Mouse (Mus musculus): ENCODE data around the gene Clcn1. TPM values are rescaled to one million over a fixed set of nuclear protein-coding genes. Genes with fewer than 3 reads are reported as not detected.

Clcn1 gene
- total and polyA plus RNA-seq, 2 experiments from 2014 or later, result 0.95 to 2.0 TPM

DNA sequence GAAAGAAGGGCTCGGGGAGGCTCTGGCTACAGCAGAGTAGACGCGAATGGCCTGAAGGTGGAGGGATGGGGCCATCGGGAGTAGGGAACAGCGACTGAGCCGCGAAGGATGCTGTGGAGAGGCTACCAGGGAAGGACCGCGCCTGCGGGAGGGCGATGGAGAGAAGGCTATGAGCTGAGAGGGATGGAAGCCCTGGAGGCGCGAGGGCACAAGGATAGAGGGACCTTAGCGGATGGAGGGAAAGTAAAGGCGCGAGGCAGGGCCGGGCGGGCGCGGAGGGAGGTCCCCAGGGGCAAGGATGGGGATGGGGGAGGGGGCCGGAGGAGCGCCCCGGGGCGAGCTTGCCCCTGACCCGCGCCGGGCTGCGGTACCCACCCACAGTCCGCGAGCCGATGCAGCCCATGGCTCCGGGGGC lies 37.6 kb downstream of the Clcn1 start:
- peak; percentile 42 for DNase-seq (ENCODE audit: low spot score)
- peak; percentile 73 for ATAC-seq

DNA sequence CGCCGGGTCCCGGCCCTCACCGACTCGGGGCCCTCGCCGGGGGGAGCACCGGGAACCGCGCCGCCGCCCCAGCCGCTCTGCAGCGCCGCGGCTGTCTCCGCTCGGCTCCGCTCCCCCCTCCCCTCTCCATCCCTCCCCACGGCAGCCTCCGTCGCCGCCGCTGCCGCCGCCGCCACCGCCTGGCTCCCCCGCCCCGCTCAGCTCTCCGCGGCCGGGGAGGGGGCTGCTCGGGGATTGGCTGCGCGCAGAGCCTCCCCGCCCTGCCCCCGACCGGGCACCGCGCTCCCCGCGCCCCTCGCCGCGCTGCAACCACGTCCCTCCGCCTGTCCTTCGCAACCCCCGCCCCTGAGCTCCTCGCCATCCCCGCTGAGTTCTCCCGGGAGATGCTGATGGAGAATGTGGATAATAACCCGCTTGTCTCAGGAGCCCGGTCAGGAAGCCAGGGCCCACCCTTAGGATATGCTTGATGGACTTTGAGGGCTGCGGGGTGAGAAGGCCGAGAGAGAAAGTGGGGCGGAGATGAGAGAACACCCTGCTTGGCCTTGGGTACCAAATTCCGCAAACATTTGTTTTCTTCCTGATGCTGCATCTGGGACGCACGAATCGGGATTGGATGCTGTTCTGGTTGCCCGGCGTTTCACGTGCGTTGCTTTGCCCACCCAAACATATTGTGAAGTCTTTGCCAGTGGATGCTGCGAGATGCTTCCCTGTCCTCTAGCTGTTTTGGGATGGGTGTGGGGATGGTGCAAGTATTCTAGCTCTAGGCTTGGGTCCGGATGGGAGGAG lies 38.2 kb downstream of the Clcn1 start, which contains the start of gene Fam131b:
Gene Fam131b, minus strand, starts transcription at position 162 of the 786 bp plus-strand sequence.
- H3K27ac ChIP-seq, result peak within 1 kb of the TSS; percentile 78
- peaks cover 7% of the 10 kb centered on the region; the same call in 1 of the 2 replicates for H3K36me3 ChIP-seq (ENCODE audit: insufficient read depth, low read length)
- H3K9ac ChIP-seq (replicated peaks; ENCODE audit: low read length), result peak within 1 kb of the TSS; percentile 82
- peak within 1 kb of the TSS; percentile 85 for H3K4me2 ChIP-seq (ENCODE audit: low read depth, low read length)
- no peak for TF ChIP-seq CTCF (IDR thresholded peaks at IDR 0.05; ENCODE audit: low read depth)
- H3K4me1 ChIP-seq (ENCODE audit: insufficient read depth, low read length), result no peaks in the 10 kb centered on the region
- peak; percentile 86 for ATAC-seq
- DNase-seq (ENCODE audit: low spot score), result peak; percentile 83
- H3K4me3 ChIP-seq (ENCODE audit: low read length), result peak within 1 kb of the TSS; percentile 72
- H3K27me3 ChIP-seq (ENCODE audit: insufficient read depth, low read length), result no peaks in the 10 kb centered on the region
- WGBS, result under 1% methylated on average over 30 of the region's 68 CpGs
- H3K9me3 ChIP-seq (ENCODE audit: low read length), result no peaks in the 10 kb centered on the region

More for the DNA sequence above, 37.6 kb downstream of the Clcn1 start:
- 0% methylated on average over 16 of the region's 32 CpGs for WGBS
- peaks cover 8% of the 10 kb centered on the region; the same call in 1 of the 2 replicates for H3K36me3 ChIP-seq (ENCODE audit: insufficient read depth, low read length)
- H3K9me3 ChIP-seq (ENCODE audit: low read length), result no peaks in the 10 kb centered on the region
- no peaks in the 10 kb centered on the region for H3K4me1 ChIP-seq (ENCODE audit: insufficient read depth, low read length)
- H3K9ac ChIP-seq (replicated peaks; ENCODE audit: low read length), result peak overlapping the region; percentile 82
- no peaks in the 10 kb centered on the region for H3K27me3 ChIP-seq (ENCODE audit: insufficient read depth, low read length)
- peak overlapping the region; percentile 72 for H3K4me3 ChIP-seq (ENCODE audit: low read length)
- peak overlapping the region; percentile 78 for H3K27ac ChIP-seq
- H3K4me2 ChIP-seq (ENCODE audit: low read depth, low read length), result peak overlapping the region; percentile 85
- TF ChIP-seq CTCF (IDR thresholded peaks at IDR 0.05; ENCODE audit: low read depth), result 0 out of 2 replicates have a peak, but pooled peaks have one; percentile 15

- 2% methylated on average over 7 of the region's 7 CpGs for WGBS
- ATAC-seq, result peak; percentile 25
- DNase-seq (ENCODE audit: low spot score), result peak; percentile 77
- H3K4me2 ChIP-seq (ENCODE audit: low read depth, low read length), result peak overlapping the region; percentile 85
- peak overlapping the region; percentile 78; the same call in 1 of the 2 replicates for H3K27ac ChIP-seq
- no peaks in the 10 kb centered on the region for H3K4me1 ChIP-seq (ENCODE audit: insufficient read depth, low read length)
- H3K27me3 ChIP-seq (ENCODE audit: insufficient read depth, low read length), result no peaks in the 10 kb centered on the region
- no peaks in the 10 kb centered on the region for H3K9me3 ChIP-seq (ENCODE audit: low read length)
- 0 out of 2 replicates have a peak, but pooled peaks cover 2% of the 10 kb centered on the region for H3K36me3 ChIP-seq (ENCODE audit: insufficient read depth, low read length)
- H3K9ac ChIP-seq (replicated peaks; ENCODE audit: low read length), result peak overlapping the region; percentile 82; the same call in 1 of the 2 replicates
- H3K4me3 ChIP-seq (ENCODE audit: low read length), result peak overlapping the region; percentile 72
- peak; percentile 83 for TF ChIP-seq CTCF (IDR thresholded peaks at IDR 0.05; ENCODE audit: low read depth)
These were observed 38.8 kb downstream of the Clcn1 start for GRCm38 (mm10) chr6:42325268-42325609.

- no peak overlapping the region for H3K27ac ChIP-seq
- H3K36me3 ChIP-seq (ENCODE audit: insufficient read depth, low read length), result no peaks in the 10 kb centered on the region
- H3K9me3 ChIP-seq (ENCODE audit: low read length), result no peaks in the 10 kb centered on the region
- H3K4me1 ChIP-seq (ENCODE audit: insufficient read depth, low read length), result no peaks in the 10 kb centered on the region
- H3K4me3 ChIP-seq (ENCODE audit: low read length), result no peak overlapping the region
- no peak for ATAC-seq
- H3K27me3 ChIP-seq (ENCODE audit: insufficient read depth, low read length), result no peaks in the 10 kb centered on the region
- no peak overlapping the region for H3K9ac ChIP-seq (replicated peaks; ENCODE audit: low read length)
- 92% methylated on average over 3 of the region's 3 CpGs for WGBS
- no peak for TF ChIP-seq CTCF (IDR thresholded peaks at IDR 0.05; ENCODE audit: low read depth)
- no peak for DNase-seq (ENCODE audit: low spot score)
- no peak overlapping the region for H3K4me2 ChIP-seq (ENCODE audit: low read depth, low read length)
These were observed 40.0 kb downstream of the Clcn1 start for GRCm38 (mm10) chr6:42326509-42326908.

- WGBS, result 85% methylated on average over 3 of the region's 3 CpGs
- H3K4me3 ChIP-seq (ENCODE audit: low read length), result no peak overlapping the region
- no peaks in the 10 kb centered on the region for H3K4me1 ChIP-seq (ENCODE audit: insufficient read depth, low read length)
- H3K36me3 ChIP-seq (ENCODE audit: insufficient read depth, low read length), result no peaks in the 10 kb centered on the region
- no peak for TF ChIP-seq CTCF (IDR thresholded peaks at IDR 0.05; ENCODE audit: low read depth)
- H3K27me3 ChIP-seq (ENCODE audit: insufficient read depth, low read length), result no peaks in the 10 kb centered on the region
- DNase-seq (ENCODE audit: low spot score) (no peak), ATAC-seq (no peak)
- no peaks in the 10 kb centered on the region for H3K9me3 ChIP-seq (ENCODE audit: low read length)
- H3K27ac ChIP-seq, result no peak overlapping the region
- no peak overlapping the region for H3K4me2 ChIP-seq (ENCODE audit: low read depth, low read length)
- H3K9ac ChIP-seq (replicated peaks; ENCODE audit: low read length), result no peak overlapping the region
These were observed 42.3 kb downstream of the Clcn1 start for GRCm38 (mm10) chr6:42328757-42329156.

- Histone ChIP-seq H3K9me3 (ENCODE audit: low read length) (no peaks in the 10 kb centered on the region), H3K4me1 (ENCODE audit: insufficient read depth, low read length) (no peaks in the 10 kb centered on the region), H3K4me2 (ENCODE audit: low read depth, low read length) (no peak overlapping the region), H3K9ac (replicated peaks; ENCODE audit: low read length) (no peak overlapping the region), H3K27ac (no peak overlapping the region), H3K27me3 (ENCODE audit: insufficient read depth, low read length) (no peaks in the 10 kb centered on the region), H3K36me3 (ENCODE audit: insufficient read depth, low read length) (no peaks in the 10 kb centered on the region), H3K4me3 (ENCODE audit: low read length) (no peak overlapping the region)
- DNase-seq (ENCODE audit: low spot score) (no peak), ATAC-seq (peak; percentile 45; the same call in 1 of the 2 replicates)
- TF ChIP-seq CTCF (IDR thresholded peaks at IDR 0.05; ENCODE audit: low read depth), result no peak
- WGBS, result 76% methylated on average over 3 of the region's 3 CpGs
These were observed 43.7 kb downstream of the Clcn1 start for GRCm38 (mm10) chr6:42330216-42330615.

DNA sequence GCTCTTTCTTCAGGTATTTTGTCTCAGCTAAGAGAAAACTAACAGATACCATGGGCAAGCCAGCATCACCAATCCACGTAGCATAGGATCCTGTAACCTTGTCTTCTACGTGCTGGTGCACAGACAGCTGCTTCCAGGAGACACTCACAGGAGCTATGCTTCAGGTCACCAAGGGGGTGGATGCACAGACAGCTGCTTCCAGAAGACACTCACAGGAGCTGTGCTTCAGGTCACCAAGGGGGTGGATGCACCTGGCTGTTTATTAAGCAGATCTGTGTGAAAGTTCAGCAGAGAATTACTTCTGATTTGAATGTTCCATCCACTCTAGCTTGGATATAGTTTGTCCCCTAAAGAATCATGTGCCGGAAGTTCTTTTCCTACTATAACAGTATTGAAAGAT lies 44.5 kb downstream of the Clcn1 start:
- ATAC-seq (no peak), DNase-seq (ENCODE audit: low spot score) (no peak)
- Histone ChIP-seq H3K27me3 (ENCODE audit: insufficient read depth, low read length) (no peaks in the 10 kb centered on the region), H3K9me3 (ENCODE audit: low read length) (no peaks in the 10 kb centered on the region), H3K4me2 (ENCODE audit: low read depth, low read length) (no peak overlapping the region), H3K36me3 (ENCODE audit: insufficient read depth, low read length) (no peaks in the 10 kb centered on the region), H3K4me1 (ENCODE audit: insufficient read depth, low read length) (no peaks in the 10 kb centered on the region), H3K27ac (no peak overlapping the region), H3K4me3 (ENCODE audit: low read length) (no peak overlapping the region), H3K9ac (replicated peaks; ENCODE audit: low read length) (no peak overlapping the region)
- 90% methylated on average over 3 of the region's 3 CpGs for WGBS
- no peak for TF ChIP-seq CTCF (IDR thresholded peaks at IDR 0.05; ENCODE audit: low read depth)
